Mouse (Mus musculus): ENCODE measurements around the gene Myh7.
A peak's percentile ranks its signal among the peaks of the same experiment; 100 is the strongest.

Myh7 gene

DNA sequence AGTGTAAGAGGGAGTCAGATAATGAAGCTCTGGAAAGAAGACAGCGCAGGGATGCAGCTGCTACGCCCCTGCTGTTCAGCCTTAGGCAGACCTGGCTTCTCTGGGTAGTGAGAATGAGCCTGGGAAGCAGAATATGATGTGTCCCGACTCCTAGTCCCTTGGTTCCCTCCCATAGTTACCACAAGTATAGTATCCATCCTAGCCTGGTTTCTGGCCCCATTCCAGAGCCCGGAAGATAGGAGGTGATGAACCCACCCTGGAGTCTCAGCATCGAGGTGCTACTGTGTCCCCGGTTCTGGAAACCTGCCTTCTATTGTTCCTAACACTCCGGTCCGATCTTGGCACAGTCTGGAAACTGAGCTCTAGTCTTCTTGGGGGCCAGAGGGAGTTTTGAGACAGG, 14.0 kb upstream of the Myh7 start:
- no peak for TF ChIP-seq GATA4 (IDR thresholded peaks at IDR 0.05; ENCODE audit: insufficient replicate concordance, low read length)

- no peak for TF ChIP-seq GATA4 (IDR thresholded peaks at IDR 0.05; ENCODE audit: insufficient replicate concordance, low read length)
These were observed 12.9 kb upstream of the Myh7 start for GRCm38 (mm10) chr14:55007120-55007908.

- TF ChIP-seq GATA4 (IDR thresholded peaks at IDR 0.05; ENCODE audit: insufficient replicate concordance, low read length) = no peak
These were observed 12.1 kb upstream of the Myh7 start for GRCm38 (mm10) chr14:55006541-55006940.

DNA sequence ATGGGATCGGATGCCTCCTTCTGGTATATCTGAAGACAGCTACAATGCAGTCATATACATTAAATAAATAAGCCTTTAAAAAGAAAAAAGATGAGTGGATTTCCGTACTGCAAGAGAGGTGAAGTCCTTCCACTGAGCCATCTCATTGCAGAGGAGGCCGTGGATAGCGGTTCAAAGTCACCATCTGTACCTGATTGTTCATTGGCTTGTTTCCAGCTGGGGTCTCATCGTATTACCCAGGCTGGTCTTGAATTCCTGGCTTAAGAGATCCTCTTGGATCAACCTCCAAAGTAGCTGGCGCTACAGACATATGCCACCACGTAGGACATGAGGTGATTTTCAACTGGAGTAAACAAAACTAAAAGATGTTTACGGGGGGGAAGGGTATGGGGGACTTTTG, 11.5 kb upstream of the Myh7 start:
- no peak for TF ChIP-seq GATA4 (IDR thresholded peaks at IDR 0.05; ENCODE audit: insufficient replicate concordance, low read length)

DNA sequence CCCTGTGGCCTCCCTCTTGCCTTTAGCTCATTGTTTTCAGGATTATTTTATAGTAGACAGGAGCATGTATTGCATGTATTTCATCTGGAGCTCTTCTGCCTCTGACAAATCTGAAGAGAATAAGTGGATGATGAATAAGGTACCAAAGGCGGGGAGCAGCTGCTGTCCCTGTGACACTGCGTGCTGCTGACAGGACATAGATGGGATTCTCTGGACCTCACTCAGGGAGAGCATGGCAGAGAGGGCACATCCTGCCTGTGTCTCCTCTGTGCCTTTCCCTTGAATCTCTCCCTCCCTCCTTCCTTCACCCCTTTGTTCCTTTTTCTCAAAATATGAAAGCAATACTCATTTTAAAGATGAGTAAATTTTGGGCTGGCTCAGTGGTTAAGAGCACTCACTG, 11.1 kb upstream of the Myh7 start:
- no peak for TF ChIP-seq GATA4 (IDR thresholded peaks at IDR 0.05; ENCODE audit: insufficient replicate concordance, low read length)

DNA sequence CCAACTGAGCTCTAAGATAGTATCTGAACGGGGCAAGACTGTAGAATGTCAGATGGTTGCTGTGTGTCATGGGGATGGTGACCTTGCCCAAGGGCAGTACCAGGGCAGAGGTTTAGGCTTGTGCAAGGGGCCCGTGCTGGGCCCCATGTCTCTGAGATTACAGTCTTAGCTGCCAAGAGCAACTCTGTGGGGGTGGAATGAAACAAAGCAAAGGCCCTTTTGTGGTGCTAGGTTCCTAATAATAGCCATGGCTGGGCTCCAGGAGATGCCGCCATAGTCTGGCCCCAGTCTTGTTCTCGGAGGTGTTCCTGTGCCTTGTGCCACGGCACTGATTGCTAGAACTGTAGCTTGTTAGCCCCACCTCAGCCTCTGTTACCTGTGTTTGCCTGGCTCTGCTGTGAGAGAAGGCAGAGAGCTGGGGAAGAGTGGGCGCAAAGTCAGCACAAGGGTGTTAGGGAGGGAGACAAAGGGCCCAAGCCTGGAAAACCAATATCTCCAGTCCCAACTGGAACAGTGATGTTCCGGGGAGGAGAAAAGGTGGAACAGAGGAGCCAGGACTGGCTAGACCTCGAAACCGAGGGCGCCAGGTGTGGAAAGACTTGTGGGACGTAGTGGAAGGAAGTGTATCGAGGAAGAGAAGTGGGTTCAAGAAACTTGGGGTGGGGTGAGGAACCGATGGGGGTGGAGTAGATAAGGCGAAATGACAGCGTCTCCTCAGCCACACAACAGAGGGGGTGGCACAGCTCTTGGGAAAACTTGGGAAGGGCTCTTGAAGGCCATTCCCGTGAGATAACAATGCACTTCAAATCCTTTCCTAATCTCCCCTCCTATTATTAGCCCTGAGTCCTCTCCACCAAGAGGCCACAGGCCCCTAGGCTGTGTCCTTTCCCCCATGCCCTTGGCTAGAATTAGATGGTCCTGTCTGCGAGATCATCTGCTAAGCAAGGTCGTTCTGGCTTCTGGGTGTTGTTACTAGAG, 9.7 kb upstream of the Myh7 start:
- peak; percentile 48; the same call in 1 of the 2 replicates for TF ChIP-seq GATA4 (IDR thresholded peaks at IDR 0.05; ENCODE audit: insufficient replicate concordance, low read length)

- TF ChIP-seq GATA4 (IDR thresholded peaks at IDR 0.05; ENCODE audit: insufficient replicate concordance, low read length) = no peak
These were observed 8.3 kb upstream of the Myh7 start for GRCm38 (mm10) chr14:55002687-55003120.

GRCm38 (mm10) chr14:55001938-55002686, 7.7 kb upstream of the Myh7 start:
- peak; percentile 94 for TF ChIP-seq GATA4 (IDR thresholded peaks at IDR 0.05; ENCODE audit: insufficient replicate concordance, low read length)

GRCm38 (mm10) chr14:55001446-55001845, 7.0 kb upstream of the Myh7 start:
- TF ChIP-seq GATA4 (IDR thresholded peaks at IDR 0.05; ENCODE audit: insufficient replicate concordance, low read length) = no peak

DNA sequence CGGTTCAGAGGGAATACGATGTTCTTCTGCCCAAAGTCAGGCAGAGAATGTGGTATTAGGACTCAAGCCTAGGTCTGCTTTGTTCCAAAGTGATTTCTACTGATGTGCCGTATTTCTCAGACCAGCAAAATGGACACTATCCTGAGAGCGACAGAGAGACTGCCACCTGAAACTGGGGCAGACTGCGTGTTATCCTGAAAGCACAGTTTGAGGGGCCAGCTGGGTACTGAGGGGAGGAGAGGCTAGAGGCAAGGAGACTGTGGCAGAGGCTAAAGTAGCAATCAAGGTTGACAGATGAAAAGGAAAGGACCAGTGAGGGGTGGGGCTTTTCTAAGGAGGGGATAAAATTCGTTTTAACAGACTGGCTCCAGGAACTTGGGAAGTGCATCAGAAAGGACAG, 6.4 kb upstream of the Myh7 start:
- no peak for TF ChIP-seq GATA4 (IDR thresholded peaks at IDR 0.05; ENCODE audit: insufficient replicate concordance, low read length)

DNA sequence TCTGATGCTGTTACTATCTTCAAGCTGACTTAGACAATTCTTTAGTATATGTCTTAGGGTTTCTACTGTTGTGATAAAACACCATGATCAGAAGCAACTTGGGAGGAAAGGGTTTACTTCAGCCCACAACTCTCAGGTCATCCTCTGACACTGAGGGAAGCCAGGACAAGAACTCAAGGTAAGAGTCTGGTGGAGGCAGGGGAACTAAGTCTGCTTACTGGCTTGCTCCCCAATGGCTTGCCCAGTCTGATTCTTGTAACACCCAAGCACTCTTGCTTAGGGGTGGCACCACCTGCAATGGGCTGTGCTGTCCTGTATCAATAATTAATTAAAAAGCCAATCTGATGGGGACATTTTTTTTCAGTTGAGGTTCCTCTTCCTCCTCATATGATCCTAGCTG, 4.3 kb upstream of the Myh7 start:
- no peak for TF ChIP-seq GATA4 (IDR thresholded peaks at IDR 0.05; ENCODE audit: insufficient replicate concordance, low read length)

DNA sequence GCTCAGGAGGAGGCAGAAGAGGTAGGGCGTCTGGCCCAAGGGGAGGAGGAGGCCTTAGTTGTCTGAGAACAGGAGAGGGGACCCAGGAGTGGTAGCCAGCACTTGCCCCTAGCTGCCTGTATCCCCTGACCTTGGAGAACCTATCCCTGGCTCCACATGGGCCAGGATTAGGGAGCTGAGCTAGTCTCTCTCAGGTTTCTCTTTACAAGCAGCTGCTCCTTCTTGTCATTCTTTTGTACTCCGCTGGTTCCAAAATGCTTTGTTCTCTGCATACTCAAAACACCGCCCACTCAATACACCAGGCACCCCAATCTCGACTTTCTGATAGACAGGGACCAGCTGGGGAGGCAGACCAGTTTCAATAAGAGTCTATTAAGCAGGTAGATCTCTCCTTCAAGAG, 2.9 kb upstream of the Myh7 start:
- TF ChIP-seq GATA4 (IDR thresholded peaks at IDR 0.05; ENCODE audit: insufficient replicate concordance, low read length) = no peak

DNA sequence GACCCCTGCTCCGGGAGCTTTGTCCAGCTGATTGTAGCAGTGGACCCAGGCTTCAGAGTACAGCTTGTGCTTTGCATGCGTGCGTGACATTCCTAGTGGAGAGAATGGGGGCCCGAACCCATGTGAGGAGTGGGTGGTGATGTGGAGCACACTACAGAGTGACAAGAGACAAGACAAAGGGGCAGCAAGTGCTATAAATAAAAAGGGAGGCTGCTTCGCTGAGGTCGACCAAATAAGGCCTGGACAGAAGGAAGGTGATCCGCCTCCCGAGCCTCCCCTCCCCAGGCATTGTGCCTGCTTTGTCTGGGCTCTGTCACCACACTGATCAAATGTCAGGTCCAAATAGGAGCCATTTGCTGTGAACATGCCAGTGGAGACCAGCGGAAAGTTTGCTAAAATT, 2.4 kb upstream of the Myh7 start:
- TF ChIP-seq GATA4 (IDR thresholded peaks at IDR 0.05; ENCODE audit: insufficient replicate concordance, low read length) = no peak

DNA sequence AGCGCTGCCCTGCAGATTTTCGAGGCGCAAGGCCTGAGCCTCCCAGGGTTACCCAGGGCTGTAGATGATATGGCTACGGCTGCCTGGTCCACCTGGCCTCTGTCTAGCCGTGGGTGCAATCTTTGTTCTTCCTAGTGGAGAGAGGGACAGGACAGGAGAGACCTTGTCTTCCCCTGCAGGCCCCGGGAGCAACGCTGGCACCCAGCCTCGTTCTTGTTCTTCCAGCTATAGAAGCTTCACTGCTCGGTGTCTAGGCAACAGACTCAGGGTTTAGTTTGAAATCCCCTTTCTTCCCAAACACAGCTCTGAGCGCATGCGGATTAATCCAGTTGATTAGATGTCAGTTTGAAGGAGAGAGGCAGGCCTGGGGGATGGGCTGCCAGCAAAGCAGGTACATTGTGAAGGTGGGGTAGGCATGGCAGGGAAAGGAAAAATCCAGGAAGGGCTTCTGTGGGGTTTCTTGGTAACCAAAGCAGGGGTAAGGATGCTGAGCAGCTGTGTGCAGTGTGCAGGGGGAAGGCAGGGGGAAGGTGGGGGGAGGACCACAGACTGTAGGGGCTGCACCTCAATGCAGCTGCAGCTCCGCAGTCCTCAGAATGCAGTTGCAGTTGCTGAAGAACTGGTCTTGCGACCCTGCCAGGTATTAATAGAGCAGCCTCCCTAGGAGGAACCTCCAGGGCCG, 1.2 kb upstream of the Myh7 start:
- TF ChIP-seq GATA4 (IDR thresholded peaks at IDR 0.05; ENCODE audit: insufficient replicate concordance, low read length) = no peak

DNA sequence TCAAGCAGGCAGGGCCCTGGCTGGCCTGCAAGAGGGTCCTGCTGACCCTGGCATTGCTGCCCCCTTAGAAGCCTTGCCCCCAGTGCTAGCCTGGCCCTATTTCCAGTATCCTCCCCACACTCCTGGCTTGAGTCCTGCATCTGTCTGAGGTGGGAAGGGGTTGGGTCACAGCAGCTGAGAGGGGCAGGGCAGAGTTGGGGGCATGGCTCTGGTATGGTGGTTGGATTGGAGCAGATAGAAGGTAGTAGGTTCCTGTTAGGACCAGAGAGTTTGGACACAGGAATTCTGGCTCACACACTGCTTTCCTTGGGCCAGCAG, 402 bp upstream of the Myh7 start:
- TF ChIP-seq GATA4 (IDR thresholded peaks at IDR 0.05; ENCODE audit: insufficient replicate concordance, low read length) = no peak
